Mouse (Mus musculus) kidney, adult 2 months (tissue): ENCODE data around the gene Lrrtm1.

Source experiments
- CTCF ChIP-seq: fragments of 200-500 bp; conservative IDR thresholded peaks from 2 replicates; pipeline ENCODE4 v1.5.1; 2011; ENCODE audit warnings: low read depth, mild to moderate bottlenecking, control low read depth, low read length, moderate library complexity, mixed read lengths; ENCODE audit not compliant: insufficient read depth, insufficient read length
- POLR2A ChIP-seq: fragments of 200-500 bp; IDR thresholded peaks from one replicate; pipeline ENCODE4 v1.6.1; 2011; ENCODE audit warnings: low read depth, low read length, control low read depth

DNA sequence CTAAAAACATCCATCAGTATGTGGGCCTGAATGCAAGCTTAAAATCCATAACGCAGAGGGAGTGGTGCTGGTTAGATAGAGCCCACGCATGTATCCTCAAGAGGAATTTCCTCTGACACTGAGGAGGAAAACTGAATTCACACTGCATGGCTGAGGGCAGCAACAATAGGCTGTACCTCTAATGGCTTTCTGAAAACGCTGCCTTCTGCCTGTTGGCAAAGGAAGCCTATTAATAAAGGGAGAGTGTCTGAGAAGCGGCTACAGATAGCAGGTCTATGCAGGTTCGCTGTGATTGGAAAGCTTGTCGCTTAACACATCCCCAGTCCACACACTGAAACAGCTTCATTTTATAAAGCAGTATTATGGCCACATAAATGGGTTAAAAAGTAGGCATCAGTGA is 48.9 kb downstream of the Lrrtm1 start:
- no peak for TF ChIP-seq POLR2A
- TF ChIP-seq CTCF, result no peak
